Mouse (Mus musculus): ENCODE data around the gene Eif3i.

DNA sequence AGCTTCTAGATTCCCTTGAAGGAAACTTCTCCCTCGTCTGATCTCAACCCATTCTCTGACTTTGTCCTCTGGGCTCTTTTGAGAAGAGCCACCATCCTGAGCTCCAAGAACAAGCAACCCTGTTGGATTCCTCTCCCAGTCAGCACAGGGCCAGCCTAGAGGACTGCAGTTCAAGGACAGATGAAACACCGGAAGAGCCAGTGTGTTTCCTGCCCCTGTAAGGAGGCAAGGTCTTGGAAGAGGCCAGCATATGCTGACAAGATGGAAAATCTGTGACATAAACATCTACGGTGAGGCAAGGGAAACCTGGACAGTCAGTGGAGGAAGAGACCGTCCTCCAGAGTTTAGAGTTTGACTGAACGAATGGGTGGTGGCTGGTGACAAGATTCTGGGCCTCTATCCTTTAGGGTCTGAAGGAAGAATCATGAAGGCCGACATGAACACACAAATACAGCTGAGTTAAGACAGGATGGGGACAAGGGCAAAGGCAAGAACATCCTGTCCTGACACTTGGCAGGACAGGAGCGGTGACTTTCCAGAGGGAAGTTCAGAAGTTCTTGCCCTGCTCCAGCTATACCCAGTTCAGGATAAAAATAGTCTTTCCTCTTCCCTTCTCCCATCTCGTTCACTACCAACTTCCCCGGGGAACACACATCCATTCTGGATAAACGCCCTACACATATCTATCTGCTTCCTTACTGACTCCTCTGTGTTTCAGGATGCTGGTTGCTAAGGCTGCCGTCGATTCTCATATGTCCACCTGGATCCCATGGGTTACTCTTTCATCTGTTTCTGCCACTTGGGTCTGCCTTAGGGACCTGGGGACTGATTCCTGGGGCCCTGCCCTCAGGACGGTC, 28.0 kb downstream of the Eif3i start:
- TF ChIP-seq CTCF (IDR thresholded peaks at IDR 0.05; ENCODE audit: low read depth) (no peak), EP300 (IDR thresholded peaks at IDR 0.05; ENCODE audit: low read depth) (no peak)

Data from liver, embryonic 14.5 days (tissue).